Mouse (Mus musculus) stomach, postnatal 0 days (tissue): ENCODE results near the gene Olfr1380.
"Not testable (repeated sequence)": the region's sequence is repeated elsewhere in the genome, so short reads cannot be mapped to it uniquely, and the experiment has no call there.

Experiments used
- CTCF ChIP-seq: IDR thresholded peaks from 2 replicates; pipeline ENCODE4 v1.5.1; 2016; ENCODE audit warnings: antibody characterized with exemption, low read depth, mild to moderate bottlenecking, moderate library complexity
- EP300 ChIP-seq: optimal IDR thresholded peaks from 2 replicates; pipeline ENCODE3; 2016; ENCODE audit warnings: antibody characterized with exemption

DNA sequence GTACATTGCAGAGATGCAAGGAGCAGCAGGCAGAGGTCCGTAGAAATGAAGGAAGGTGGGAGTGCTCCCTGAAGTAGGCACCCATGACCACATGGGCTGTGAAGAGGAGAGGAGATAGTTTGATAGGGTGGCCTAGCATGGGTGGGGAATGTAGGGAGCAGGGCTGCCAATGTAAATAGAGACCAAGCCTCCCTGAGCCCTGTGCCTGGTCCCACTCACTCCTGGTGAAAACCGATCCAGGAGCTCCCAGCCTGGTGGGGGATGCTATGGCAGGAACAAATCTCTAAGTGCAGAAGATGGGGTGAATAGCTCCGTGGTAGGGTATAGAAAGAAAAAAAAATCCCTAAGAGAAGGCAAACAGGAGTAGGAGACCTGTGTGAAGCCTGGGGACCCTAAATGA, 54.7 kb downstream of the Olfr1380 start:
- TF ChIP-seq CTCF, EP300: not testable (repeated sequence)
